Mouse (Mus musculus) adrenal gland, postnatal 36 days (tissue): ENCODE data around the gene Tsr1. TPM values are rescaled to one million over a fixed set of nuclear protein-coding genes. Genes with fewer than 3 reads are reported as not detected.

ENCODE experiments used
- DNase-seq, 2 experiments: peaks; one replicate each; pipeline ENCODE4 v3.0.0; 2021; ENCODE audit warnings: mixed read lengths in 1 of 2
- total RNA-seq, 2 experiments: library from RNA; stranded (reverse); gene quantifications; 2 replicates each; pipeline ENCODE4 v1.2.3; 2021

Gene Tsr1
- total RNA-seq, 2 experiments from 2014 or later: 37.8 to 47.5 TPM

DNA sequence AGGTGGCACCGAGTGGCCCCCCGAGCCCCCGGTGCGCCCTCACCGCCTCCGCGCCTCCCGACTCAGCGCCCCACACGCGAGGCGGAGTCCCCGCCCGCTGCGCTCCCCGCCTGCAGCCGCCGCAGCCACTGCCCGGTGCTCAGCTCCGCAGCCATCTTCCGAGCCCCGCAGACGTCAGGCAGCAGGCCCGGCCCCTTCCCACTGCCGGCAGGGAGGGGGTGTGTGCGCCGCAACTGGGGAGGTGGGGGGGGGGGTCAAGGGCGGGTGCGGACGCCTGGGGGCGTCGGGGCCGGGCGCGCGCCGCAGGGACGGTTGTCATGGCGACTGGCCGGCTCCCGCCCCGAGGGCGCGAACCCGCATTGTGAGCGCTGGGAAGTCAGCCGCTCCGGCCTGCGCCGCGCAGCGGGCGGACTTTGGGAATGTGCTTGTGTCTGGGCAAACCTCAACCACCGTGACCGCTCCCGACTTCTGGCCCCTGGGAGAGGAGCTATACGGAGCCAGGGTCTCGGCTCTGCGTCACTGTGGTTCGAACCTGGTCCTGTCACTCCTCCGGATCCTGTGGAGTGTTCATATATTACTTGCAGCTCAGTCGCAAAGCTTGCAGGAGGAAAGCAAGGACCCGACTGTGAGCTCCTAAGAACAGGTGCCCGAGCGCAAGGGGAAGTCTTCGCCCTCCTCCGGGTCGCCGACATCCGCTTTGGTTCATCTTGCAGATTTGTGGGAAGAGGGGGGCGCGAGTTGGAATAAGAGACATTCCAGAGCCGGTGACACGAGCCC, 782 bp upstream of the Tsr1 start, which contains the start of gene Sgsm2:
TSS of gene Sgsm2 (minus strand) at position 160 of the 777 bp plus-strand sequence.
- peak; percentile 78 to 85 for DNase-seq

DNA sequence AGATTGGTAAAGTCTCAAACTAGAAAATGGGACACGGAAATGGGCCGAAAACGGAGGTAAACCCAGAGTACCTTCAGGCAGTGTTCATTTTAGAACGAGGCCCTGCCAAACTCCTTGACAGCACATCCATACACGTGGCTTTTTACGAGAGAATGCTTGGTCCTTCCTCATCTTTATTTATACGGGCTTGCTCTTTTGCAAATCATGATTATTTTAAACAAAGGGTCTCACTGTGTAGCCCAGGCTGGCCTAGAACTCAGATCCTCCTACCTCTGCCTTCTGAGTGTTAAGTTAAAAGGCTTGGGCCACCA, 601 bp downstream of the Tsr1 start:
- DNase-seq: no peak

DNA sequence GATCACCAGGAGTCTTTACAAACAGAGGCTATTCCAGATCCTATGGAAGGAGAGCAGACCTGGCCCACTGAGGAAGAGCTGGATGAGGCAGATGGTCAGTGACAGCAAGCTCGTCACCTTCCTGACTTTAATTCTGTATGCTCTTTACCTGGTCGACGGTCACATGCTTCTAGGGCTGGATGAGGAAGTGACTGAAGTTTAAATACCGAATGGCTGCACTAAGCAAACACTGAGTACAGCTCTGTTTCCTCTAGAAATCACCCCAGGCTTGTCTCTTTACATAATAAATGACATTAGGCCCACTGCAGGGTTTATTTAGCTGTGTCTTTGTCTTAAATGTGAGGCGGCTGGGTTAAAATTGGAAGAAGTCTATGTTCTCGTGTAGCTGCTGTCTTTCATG, 3.7 kb downstream of the Tsr1 start:
- no peak for DNase-seq

DNA sequence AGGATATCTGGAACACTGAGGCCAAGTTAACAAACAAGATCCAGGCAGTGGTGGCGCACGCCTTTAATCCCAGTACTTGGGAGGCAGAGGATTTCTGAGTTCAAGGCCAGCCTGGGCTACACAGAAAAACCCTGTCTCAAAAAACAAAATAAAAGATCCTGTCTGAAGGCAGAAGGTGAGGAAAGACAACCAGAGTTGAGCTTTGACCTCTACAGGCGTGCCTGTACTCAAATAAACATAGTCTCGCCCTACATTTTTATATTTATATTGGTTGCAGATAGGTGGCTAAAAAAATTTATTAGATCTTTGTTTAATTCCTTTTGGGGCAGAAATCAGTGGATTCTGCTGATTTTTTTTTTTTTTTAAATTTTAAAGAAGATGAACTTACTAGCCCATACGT, 4.5 kb downstream of the Tsr1 start:
- no peak for DNase-seq

DNA sequence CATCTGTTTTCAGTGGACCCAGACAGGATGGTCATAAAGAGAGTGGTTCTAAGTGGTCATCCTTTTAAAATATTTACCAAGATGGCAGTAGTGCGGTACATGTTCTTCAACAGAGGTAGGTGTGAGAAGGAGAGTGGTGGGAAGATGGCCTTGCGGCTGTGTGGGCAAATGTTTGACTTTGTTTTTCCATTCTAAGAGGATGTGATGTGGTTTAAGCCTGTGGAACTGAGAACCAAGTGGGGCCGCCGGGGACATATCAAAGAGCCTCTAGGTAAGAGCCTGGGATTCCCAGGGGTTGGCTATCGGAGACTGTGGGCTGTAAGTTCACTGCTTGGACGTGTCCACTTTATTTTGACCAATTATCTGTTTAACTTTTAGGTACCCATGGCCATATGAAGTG, 10.0 kb downstream of the Tsr1 start:
- no peak for DNase-seq

DNA sequence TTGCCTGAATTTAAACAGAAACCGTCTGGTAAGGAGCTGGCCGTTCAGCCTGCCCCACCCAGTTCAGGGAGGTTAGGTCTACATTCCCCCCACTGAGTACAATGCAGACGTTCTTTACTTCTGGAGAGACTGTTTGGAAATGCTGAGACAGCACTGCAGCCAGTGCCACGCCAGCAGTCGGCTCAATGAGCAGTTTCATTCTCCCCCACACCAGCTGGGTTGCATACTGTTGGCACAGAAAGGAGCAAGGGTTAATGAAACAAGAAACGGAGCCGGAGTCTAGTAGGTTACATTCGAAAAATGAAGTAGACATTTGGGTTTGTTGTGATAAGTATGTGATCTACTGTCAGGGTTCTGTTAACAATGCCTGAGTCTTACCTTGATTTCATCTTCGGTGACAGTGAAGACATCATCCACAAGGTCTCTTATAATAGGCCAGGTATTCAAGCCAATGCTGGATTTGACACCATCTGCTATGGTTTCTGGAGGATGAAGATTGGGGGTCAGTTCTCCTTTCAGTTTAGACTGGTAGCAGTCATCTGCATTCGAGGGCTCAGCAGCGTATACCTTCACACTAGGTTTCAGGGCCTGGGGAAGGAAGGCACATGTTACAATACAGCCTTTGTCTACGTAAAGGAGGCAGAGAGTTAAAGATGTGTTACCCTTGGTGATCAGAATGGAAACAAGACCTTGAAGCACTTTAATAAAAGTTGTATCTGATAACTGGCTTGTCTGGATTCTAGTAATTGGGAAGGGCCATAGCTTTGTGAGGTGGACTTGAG, 10.9 kb downstream of the Tsr1 start:
- DNase-seq: no peak

DNA sequence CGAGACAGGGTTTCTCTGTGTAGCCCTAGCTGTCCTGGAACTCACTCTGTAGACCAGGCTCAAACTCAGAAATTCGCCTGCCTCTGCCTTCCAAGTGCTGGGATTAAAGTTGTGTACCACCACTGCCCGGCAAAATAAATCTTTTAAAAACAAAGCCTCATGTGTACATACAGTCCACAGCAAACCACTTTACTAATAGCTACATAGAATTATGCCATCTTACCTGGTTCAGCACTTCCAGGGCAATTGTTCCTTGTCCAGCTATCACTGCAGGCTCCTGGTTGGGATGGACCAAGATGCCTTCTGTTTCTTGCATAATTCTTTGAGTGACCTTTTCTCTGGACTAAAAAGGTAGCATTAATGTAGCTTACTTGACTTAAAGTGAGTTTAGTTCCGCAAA, 12.1 kb downstream of the Tsr1 start:
- DNase-seq: no peak

DNA sequence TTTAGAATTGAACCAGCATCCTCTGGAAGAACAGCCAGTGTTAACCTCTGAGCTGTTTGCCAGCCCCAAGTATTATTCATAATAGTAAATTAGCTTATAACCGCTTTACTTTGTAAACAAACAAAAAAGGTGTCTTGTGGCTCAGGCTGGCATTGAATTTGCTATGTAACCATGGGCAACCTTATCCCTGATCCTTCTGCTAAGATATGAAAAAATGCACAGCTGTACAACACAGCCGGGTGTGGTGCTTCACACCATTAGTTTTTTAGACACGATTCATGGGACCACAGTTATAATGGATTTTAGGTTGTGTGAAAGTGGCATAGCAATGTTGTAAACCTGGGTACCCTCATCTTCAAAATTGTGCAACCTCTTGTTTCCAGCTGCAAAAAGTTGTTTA, 14.6 kb downstream of the Tsr1 start:
- DNase-seq: no peak

DNA sequence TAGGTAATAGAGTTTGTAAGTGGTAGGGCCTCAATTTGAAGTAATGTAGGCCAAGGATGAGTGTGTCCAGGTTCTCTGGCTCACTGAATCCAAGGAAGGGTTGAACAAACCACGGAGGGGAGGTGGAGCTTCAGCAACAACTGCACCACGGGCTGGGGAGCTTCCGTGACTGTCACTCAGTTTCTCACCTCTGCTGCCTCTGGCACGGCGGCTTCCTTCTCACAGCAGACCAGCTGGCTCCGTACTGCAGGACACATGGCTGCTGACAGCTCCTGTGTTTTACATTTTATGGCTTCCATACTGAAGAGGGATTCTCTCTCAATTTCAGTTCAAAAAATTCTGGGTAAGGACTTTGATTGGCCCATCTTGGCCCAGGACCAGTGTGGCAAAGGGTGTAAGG, 21.4 kb downstream of the Tsr1 start:
- DNase-seq: no peak

DNA sequence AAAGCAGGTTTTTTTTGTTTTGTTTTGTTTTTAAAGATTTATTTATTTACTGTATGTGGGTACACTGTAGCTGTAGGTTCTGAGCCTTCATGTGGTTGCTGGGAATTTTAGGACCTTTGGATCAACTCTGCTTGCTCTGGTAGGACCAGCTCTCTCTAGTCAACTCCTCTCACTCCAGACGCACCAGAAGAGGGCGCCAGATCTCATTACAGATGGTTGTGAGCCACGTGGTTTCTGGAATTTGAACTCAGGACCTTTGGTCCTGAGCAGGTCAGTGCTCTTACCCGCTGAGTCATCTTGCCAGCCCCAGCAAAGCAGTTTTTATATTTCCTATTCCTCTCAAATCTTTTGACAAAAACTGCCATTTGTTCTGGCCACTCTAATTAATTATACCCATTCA, 26.3 kb downstream of the Tsr1 start:
- DNase-seq: peak; percentile 36 to 40

DNA sequence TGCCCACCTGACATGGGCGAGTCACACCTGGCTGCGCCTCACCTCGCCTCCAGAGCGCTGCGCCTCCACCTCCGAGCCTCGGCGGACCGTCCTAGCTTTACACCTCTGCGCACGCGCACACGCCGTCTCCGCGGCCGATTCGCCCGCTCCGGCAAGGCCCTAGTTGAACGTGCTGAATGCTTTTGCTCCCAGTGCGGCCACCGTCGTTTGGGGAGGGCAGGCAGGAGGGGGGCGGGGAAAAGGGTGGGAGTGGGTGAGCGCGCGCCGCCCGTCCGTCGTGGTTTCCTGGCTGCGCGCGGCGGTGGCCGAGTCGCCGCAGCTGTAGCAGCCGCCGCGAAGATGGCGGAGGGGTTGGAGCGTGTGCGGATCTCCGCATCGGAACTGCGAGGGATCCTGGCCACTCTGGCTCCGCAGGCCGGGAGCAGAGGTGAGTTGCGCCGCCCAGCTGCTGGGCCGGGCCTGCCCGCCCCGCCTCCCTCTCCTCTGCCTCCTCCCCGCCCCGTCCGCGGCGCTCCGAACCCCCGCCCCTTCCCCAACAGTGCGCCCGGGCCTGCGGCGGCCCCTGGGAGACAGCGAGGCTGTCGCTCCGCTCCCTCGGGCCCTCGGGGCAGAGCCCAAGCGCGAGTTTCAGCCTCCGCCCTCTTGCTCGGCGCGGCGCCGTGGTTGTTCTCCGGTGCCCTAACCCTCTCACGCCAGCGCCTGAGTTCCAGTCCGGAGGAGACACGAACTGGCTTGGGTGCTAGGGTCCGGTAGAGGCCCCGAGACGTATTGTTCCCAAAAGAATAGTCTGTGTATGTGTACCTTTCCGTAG, 27.9 kb downstream of the Tsr1 start, which contains the start of the genes Smg6 and Srr:
TSS of gene Smg6 (plus strand) at position 247 of the 811 bp plus-strand sequence.
TSS of gene Srr (minus strand) at position 372 of the 811 bp plus-strand sequence.
- DNase-seq: peak; percentile 97

DNA sequence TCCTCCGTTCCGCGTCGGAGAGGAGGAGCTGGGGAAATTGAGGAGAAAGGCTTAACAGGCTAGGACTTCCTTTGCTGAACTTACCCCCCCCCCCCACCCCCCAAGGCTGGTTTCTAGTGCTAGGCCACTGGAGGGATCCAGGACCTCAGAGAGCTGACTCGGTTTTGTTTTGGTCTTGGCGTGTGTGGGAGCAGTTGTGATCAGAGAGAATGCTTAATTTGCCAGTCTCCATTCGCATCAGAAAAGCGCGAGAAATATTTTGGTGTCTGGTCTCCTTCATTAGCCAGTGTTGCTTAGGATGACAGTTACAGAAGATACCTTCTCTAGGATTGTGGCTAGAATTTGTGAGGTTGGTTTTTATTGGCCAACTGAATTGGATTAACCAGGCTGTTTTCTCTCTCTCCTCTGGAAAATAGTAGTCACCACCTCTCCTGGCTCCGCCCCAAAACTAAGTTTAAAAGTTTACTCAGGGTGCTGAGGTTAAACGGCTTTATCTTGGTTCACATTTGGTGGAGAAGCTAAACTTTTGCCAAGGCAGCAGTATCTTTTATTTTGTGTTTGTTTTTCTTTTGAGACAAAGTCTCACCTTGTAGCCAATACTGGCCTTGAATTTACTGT, 28.6 kb downstream of the Tsr1 start:
- DNase-seq: peak; percentile 56 to 59

DNA sequence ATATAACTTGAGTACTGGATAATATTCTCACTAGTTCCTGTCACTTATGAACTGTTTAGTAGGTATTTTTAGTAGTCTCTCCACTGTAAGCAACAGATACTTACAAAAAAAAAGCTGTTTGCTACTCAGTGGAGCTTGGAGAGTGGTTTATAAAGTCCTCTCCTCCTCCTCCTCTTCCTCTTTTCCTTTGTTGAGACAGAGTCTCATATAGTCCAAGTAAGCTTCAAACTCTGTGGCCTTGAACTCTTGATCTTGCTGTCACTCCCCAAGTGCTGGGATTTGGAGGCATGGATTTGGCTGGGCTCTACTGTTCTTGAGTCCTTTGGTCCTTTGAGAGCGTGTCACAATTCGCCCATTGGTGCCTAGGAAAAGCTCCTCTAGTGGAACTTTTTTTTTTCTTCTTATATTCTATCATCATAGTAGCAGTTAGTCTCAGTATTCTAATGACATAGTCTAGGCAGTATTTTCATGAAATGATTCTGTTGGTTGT, 29.4 kb downstream of the Tsr1 start:
- DNase-seq: no peak

DNA sequence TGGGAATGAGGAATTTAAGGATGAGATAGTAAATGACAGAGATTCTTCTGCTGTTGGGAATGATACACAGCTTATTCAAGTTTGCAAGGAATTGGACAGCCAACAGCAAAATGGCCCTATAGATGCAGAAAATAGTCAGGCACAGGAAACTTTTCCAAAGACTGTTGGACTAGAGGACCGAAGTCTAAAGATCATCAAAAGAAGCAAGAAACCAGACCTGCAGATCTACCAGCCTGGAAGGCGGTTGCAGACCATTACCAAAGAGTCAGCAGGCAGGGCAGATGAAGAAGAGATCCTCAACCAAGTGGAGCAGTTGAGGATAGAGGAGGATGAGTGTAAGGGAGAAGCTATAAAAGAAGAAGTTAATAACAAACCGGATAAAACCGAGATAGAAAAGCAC, 31.2 kb downstream of the Tsr1 start:
- DNase-seq: no peak

DNA sequence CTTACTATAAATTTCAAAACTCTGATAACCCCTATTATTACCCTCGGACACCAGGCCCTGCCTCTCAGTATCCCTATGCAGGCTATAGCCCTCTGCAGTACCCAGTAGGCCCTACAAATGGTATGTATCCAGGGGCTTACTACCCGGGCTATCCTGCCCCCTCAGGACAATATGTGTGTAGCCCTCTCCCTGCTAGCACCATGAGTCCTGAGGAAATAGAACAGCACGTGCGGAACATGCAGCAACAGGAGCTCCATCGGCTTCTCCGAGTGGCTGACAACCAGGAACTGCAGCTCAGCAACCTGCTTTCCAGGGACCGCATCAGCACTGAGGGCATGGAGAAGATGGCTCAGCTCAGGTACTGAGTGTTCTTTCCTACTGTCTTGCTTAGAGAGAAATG, 32.5 kb downstream of the Tsr1 start:
- no peak for DNase-seq

DNA sequence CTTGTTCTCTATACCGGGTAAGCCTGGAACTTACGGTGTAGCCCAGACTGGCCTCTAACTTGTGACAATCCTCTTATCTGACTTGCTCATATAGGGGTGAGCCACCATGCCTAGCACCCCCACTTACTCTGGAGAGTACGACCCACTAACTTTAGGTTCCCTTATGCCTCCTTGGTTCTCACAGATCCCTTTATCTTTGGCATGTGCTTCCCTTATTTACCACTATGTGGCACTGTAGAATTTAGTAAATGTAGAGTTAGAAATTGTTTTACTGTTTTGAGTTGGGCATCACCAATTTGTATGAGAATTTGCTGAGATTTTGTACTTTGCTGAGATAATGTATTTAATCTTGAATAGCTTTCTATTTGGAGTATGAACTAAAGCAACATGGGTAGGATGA, 48.5 kb downstream of the Tsr1 start:
- no peak for DNase-seq

DNA sequence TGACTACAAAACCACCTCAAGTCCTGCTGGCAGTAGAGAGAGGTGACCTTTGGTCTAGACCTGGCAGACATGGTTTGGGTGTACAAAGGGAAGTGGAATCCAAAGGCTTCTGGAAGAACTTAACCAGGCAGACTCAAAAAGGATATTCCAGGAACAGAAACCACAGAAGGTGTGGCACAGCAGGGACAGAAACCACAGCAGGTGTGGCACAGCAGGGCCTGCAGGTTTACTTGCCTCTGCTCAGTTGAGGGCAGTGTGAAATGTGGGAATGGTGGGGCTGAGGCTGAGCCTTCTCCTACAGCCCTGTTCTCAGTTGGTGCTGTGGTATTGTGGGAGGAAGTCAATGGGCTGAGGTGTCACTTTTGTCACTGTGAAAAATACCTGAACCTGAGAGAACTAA, 57.0 kb downstream of the Tsr1 start:
- no peak for DNase-seq

DNA sequence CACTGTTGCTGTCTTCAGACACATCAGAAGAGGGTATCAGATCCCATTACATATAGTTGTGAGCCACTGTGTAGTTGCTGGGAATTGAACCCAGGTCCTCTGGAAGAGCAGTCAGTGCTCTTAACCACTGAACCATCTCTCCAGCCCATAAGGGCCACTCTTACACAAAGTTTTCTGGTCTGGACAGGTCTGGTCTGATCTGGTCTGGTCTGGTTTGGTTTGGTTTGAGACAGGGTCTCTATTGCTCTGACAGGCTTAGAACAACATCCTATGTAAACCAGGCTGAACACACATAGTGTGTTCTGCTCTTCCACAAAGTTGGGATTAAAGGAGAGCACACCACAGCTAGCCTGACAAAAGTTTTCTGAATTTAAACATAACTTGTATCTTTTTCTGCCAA, 58.1 kb downstream of the Tsr1 start:
- DNase-seq: no peak

DNA sequence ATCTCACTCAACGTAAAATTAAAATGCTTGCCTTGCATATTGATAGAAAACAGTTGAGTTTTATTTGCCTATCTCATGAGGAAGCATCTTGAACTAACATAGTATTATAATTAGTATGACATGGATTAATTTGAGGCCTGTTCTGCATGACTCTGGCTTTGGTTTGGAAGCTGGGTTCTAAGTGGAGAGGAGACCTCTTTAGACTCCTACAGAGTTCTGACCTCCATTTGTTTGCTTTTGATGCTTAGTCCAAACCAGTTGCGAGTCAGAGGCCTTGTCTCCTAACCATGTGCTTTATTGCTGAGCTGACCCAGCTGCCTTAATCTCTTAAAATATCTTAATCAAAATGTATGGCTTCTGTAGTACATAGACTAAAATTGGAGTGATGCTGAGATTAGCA, 59.7 kb downstream of the Tsr1 start:
- no peak for DNase-seq
